Mouse (Mus musculus): ENCODE measurements at regions not wholly inside any gene's neighbourhood (a gene's known extent, or its start where the extent isn't known, plus 50 kb on each side); places are given as distances from the start of the nearest gene placed in this dataset.

- Histone ChIP-seq H3K4me3 (no peak overlapping the region), H3K27me3 (ENCODE audit: poor library complexity, severe bottlenecking) (no peaks in the 10 kb centered on the region), H3K4me1 (peaks cover 32% of the 10 kb centered on the region), H3K36me3 (replicated peaks) (no peaks in the 10 kb centered on the region), H3K27ac (no peak overlapping the region), H3K9me3 (no peaks in the 10 kb centered on the region)
- WGBS: 90% methylated on average over 6 of the region's 6 CpGs
- no peak for DNase-seq (ENCODE audit: extremely low spot score, low spot score)
Observed at GRCm38 (mm10) chr6:98635816-98636215, 293.3 kb upstream of the Gm765 start.

GRCm38 (mm10) chr6:98632278-98633063, 289.9 kb upstream of the Gm765 start:
- H3K36me3 ChIP-seq (replicated peaks): no peaks in the 10 kb centered on the region
- 60% methylated on average over 18 of the region's 18 CpGs for WGBS
- peak; percentile 27 for DNase-seq (ENCODE audit: extremely low spot score, low spot score)
- no peaks in the 10 kb centered on the region for H3K27me3 ChIP-seq (ENCODE audit: poor library complexity, severe bottlenecking)
- peak overlapping the region; percentile 62 for H3K27ac ChIP-seq
- no peak overlapping the region for H3K4me3 ChIP-seq
- no peaks in the 10 kb centered on the region for H3K9me3 ChIP-seq
- peaks cover 32% of the 10 kb centered on the region for H3K4me1 ChIP-seq

- peak overlapping the region; percentile 20; the same call in 1 of the 2 replicates for H3K27ac ChIP-seq
- H3K4me3 ChIP-seq: no peak overlapping the region
- H3K4me1 ChIP-seq: peaks cover 32% of the 10 kb centered on the region
- WGBS: 84% methylated on average over 8 of the region's 8 CpGs
- DNase-seq (ENCODE audit: extremely low spot score, low spot score): no peak
- H3K36me3 ChIP-seq (replicated peaks): no peaks in the 10 kb centered on the region
- no peaks in the 10 kb centered on the region for H3K9me3 ChIP-seq
- no peaks in the 10 kb centered on the region for H3K27me3 ChIP-seq (ENCODE audit: poor library complexity, severe bottlenecking)
Observed at GRCm38 (mm10) chr6:98631269-98631668, 288.7 kb upstream of the Gm765 start.

GRCm38 (mm10) chr6:98629646-98630045, 287.1 kb upstream of the Gm765 start:
- no peak for DNase-seq (ENCODE audit: extremely low spot score, low spot score)
- WGBS: 83% methylated on average over 4 of the region's 4 CpGs

GRCm38 (mm10) chr6:98626435-98626834, 283.9 kb upstream of the Gm765 start:
- H3K27me3 ChIP-seq (ENCODE audit: poor library complexity, severe bottlenecking): no peaks in the 10 kb centered on the region
- no peaks in the 10 kb centered on the region for H3K36me3 ChIP-seq (replicated peaks)
- no peak overlapping the region for H3K4me3 ChIP-seq
- 90% methylated on average over 10 of the region's 10 CpGs for WGBS
- H3K9me3 ChIP-seq: no peaks in the 10 kb centered on the region
- peaks cover 7% of the 10 kb centered on the region for H3K4me1 ChIP-seq
- DNase-seq (ENCODE audit: extremely low spot score, low spot score): no peak
- no peak overlapping the region for H3K27ac ChIP-seq

More at GRCm38 (mm10) chr6:98629646-98630045, 287.1 kb upstream of the Gm765 start:
- no peaks in the 10 kb centered on the region for H3K9me3 ChIP-seq
- no peak overlapping the region for H3K27ac ChIP-seq
- H3K4me1 ChIP-seq: peaks cover 38% of the 10 kb centered on the region
- no peak overlapping the region for H3K4me3 ChIP-seq
- no peaks in the 10 kb centered on the region for H3K36me3 ChIP-seq (replicated peaks)
- no peaks in the 10 kb centered on the region for H3K27me3 ChIP-seq (ENCODE audit: poor library complexity, severe bottlenecking)

- WGBS: 89% methylated on average over 3 of the region's 3 CpGs
Observed at GRCm38 (mm10) chr6:98620886-98621285, 278.3 kb upstream of the Gm765 start.

GRCm38 (mm10) chr6:98613030-98613429, 270.5 kb upstream of the Gm765 start:
- Histone ChIP-seq H3K27me3 (ENCODE audit: poor library complexity, severe bottlenecking) (no peaks in the 10 kb centered on the region), H3K9me3 (no peaks in the 10 kb centered on the region), H3K27ac (no peak overlapping the region), H3K4me3 (no peak overlapping the region), H3K36me3 (replicated peaks) (no peaks in the 10 kb centered on the region), H3K4me1 (peaks cover 3% of the 10 kb centered on the region; the same call in 1 of the 2 replicates)
- 91% methylated on average over 10 of the region's 10 CpGs for WGBS
- DNase-seq (ENCODE audit: extremely low spot score, low spot score): no peak

More at GRCm38 (mm10) chr6:98620886-98621285, 278.3 kb upstream of the Gm765 start:
- H3K4me3 ChIP-seq: no peak overlapping the region
- H3K36me3 ChIP-seq (replicated peaks): no peaks in the 10 kb centered on the region
- DNase-seq (ENCODE audit: extremely low spot score, low spot score): no peak
- no peak overlapping the region for H3K27ac ChIP-seq
- H3K9me3 ChIP-seq: no peaks in the 10 kb centered on the region
- no peaks in the 10 kb centered on the region for H3K27me3 ChIP-seq (ENCODE audit: poor library complexity, severe bottlenecking)
- H3K4me1 ChIP-seq: peaks cover 5% of the 10 kb centered on the region; the same call in 1 of the 2 replicates

- H3K4me1 ChIP-seq: peaks cover 3% of the 10 kb centered on the region; the same call in 1 of the 2 replicates
- no peaks in the 10 kb centered on the region for H3K9me3 ChIP-seq
- no peak overlapping the region for H3K27ac ChIP-seq
- no peak for DNase-seq (ENCODE audit: extremely low spot score, low spot score)
- 63% methylated on average over 1 of the region's 1 CpGs for WGBS
- H3K36me3 ChIP-seq (replicated peaks): no peaks in the 10 kb centered on the region
- no peaks in the 10 kb centered on the region for H3K27me3 ChIP-seq (ENCODE audit: poor library complexity, severe bottlenecking)
- H3K4me3 ChIP-seq: no peak overlapping the region
Observed at GRCm38 (mm10) chr6:98609133-98609532, 266.6 kb upstream of the Gm765 start.

GRCm38 (mm10) chr6:98606680-98607079, 264.1 kb upstream of the Gm765 start:
- H3K4me3 ChIP-seq: no peak overlapping the region
- H3K9me3 ChIP-seq: no peaks in the 10 kb centered on the region
- no peak for DNase-seq (ENCODE audit: extremely low spot score, low spot score)
- H3K4me1 ChIP-seq: peaks cover 3% of the 10 kb centered on the region; the same call in 1 of the 2 replicates
- no peaks in the 10 kb centered on the region for H3K36me3 ChIP-seq (replicated peaks)
- H3K27ac ChIP-seq: no peak overlapping the region
- WGBS: 85% methylated on average over 3 of the region's 3 CpGs
- no peaks in the 10 kb centered on the region for H3K27me3 ChIP-seq (ENCODE audit: poor library complexity, severe bottlenecking)

GRCm38 (mm10) chr6:98597612-98598011, 255.1 kb upstream of the Gm765 start:
- no peak for DNase-seq (ENCODE audit: extremely low spot score, low spot score)
- no peaks in the 10 kb centered on the region for H3K4me1 ChIP-seq
- no peaks in the 10 kb centered on the region for H3K36me3 ChIP-seq (replicated peaks)
- no peak overlapping the region for H3K27ac ChIP-seq
- 91% methylated on average over 6 of the region's 6 CpGs for WGBS
- no peaks in the 10 kb centered on the region for H3K27me3 ChIP-seq (ENCODE audit: poor library complexity, severe bottlenecking)
- no peak overlapping the region for H3K4me3 ChIP-seq
- H3K9me3 ChIP-seq: no peaks in the 10 kb centered on the region

GRCm38 (mm10) chr6:98590989-98591388, 248.4 kb upstream of the Gm765 start:
- H3K27ac ChIP-seq: no peak overlapping the region
- no peak overlapping the region for H3K4me3 ChIP-seq
- no peaks in the 10 kb centered on the region for H3K36me3 ChIP-seq (replicated peaks)
- H3K9me3 ChIP-seq: no peaks in the 10 kb centered on the region
- H3K27me3 ChIP-seq (ENCODE audit: poor library complexity, severe bottlenecking): no peaks in the 10 kb centered on the region
- whole genome bisulfite sequencing: 81% methylated on average over 4 of the region's 4 CpGs
- no peak for DNase-seq (ENCODE audit: extremely low spot score, low spot score)
- no peaks in the 10 kb centered on the region for H3K4me1 ChIP-seq

GRCm38 (mm10) chr6:98588979-98589378, 246.4 kb upstream of the Gm765 start:
- no peaks in the 10 kb centered on the region for H3K9me3 ChIP-seq
- no peaks in the 10 kb centered on the region for H3K36me3 ChIP-seq (replicated peaks)
- H3K27me3 ChIP-seq (ENCODE audit: poor library complexity, severe bottlenecking): no peaks in the 10 kb centered on the region
- WGBS: 88% methylated on average over 4 of the region's 4 CpGs
- H3K4me1 ChIP-seq: 0 out of 2 replicates have a peak, but pooled peaks cover 2% of the 10 kb centered on the region
- H3K27ac ChIP-seq: no peak overlapping the region
- DNase-seq (ENCODE audit: extremely low spot score, low spot score): no peak
- no peak overlapping the region for H3K4me3 ChIP-seq

GRCm38 (mm10) chr6:98584541-98584940, 242.0 kb upstream of the Gm765 start:
- no peak for DNase-seq (ENCODE audit: extremely low spot score, low spot score)
- Histone ChIP-seq H3K27me3 (ENCODE audit: poor library complexity, severe bottlenecking) (no peaks in the 10 kb centered on the region), H3K36me3 (replicated peaks) (no peaks in the 10 kb centered on the region), H3K9me3 (no peaks in the 10 kb centered on the region), H3K4me3 (no peak overlapping the region), H3K4me1 (0 out of 2 replicates have a peak, but pooled peaks cover 5% of the 10 kb centered on the region), H3K27ac (no peak overlapping the region)
- WGBS: 71% methylated on average over 4 of the region's 4 CpGs

Data from forebrain, embryonic 10.5 days (tissue).